Mouse (Mus musculus) midbrain, postnatal 0 days (tissue): Measurements from ENCODE around the gene Hps4. TPM values are rescaled to one million over a fixed set of nuclear protein-coding genes. Genes with fewer than 3 reads are reported as not detected.
A peak's percentile ranks its signal among the peaks of the same experiment; 100 is the strongest.

Source experiments
- ATAC-seq: fragments of 200-750 bp; cut with Nextera tagmentation; 2 replicates; pipeline ENCODE4 v1.8.0; 2017; ENCODE audit warnings: moderate number of reproducible peaks, mild to moderate bottlenecking, moderate TSS enrichment, moderate library complexity; ENCODE audit not compliant: low FRiP score
- DNase-seq: peaks from one replicate; pipeline ENCODE4 v3.0.0-alpha.2; 2015; ENCODE audit warnings: low spot score
- H3K27ac ChIP-seq: fragments of 300-500 bp; sonication (generic); 2 replicates; pipeline ENCODE4 v1.5.1; 2014; ENCODE audit warnings: low read depth, mild to moderate bottlenecking, low read length, mixed read lengths
- H3K27me3 ChIP-seq: fragments of 300-500 bp; sonication (generic); 2 replicates; pipeline ENCODE4 v1.6.1; 2014; ENCODE audit warnings: low read length, control low read depth, mixed read lengths; ENCODE audit not compliant: insufficient read depth
- H3K36me3 ChIP-seq: fragments of 300-500 bp; sonication (generic); 2 replicates; pipeline ENCODE4 v1.6.1; 2014; ENCODE audit warnings: low read length, control low read depth, mixed read lengths; ENCODE audit not compliant: insufficient read depth
- H3K4me1 ChIP-seq: fragments of 300-500 bp; sonication (generic); 2 replicates; pipeline ENCODE4 v1.6.1; 2014; ENCODE audit warnings: mild to moderate bottlenecking, control low read depth, antibody characterized with exemption, low read length, mixed read lengths; ENCODE audit not compliant: insufficient read depth
- H3K4me2 ChIP-seq: fragments of 300-500 bp; sonication (generic); 2 replicates; pipeline ENCODE4 v1.6.1; 2014; ENCODE audit warnings: low read depth, mild to moderate bottlenecking, low read length, mixed read lengths; ENCODE audit not compliant: poor library complexity, severe bottlenecking
- H3K4me3 ChIP-seq: fragments of 300-500 bp; sonication (generic); 2 replicates; pipeline ENCODE4 v1.5.1; 2014; ENCODE audit warnings: low read depth, mild to moderate bottlenecking, low read length, moderate library complexity
- H3K9ac ChIP-seq: fragments of 300-500 bp; sonication (generic); replicated peaks from 2 replicates; pipeline ENCODE4 v1.6.1; 2014; ENCODE audit warnings: mild to moderate bottlenecking, low read length, moderate library complexity, mixed read lengths; ENCODE audit not compliant: poor library complexity, severe bottlenecking
- H3K9me3 ChIP-seq: fragments of 300-500 bp; sonication (generic); 2 replicates; pipeline ENCODE4 v1.6.1; 2016; ENCODE audit warnings: low read length, control low read depth
- CTCF ChIP-seq: IDR thresholded peaks from 2 replicates; pipeline ENCODE4 v1.5.1; 2016; ENCODE audit warnings: antibody characterized with exemption, mild to moderate bottlenecking
- WGBS: fragments of 180-500 bp; shearing (Covaris S2); extraction: QIAGEN DNeasy Blood & Tissue Kit; methylation state at CpG from one replicate; pipeline ENCODE4 v1.1.7; 2014; 5-methylcytosine and 5-hydroxymethylcytosine counted together
- polyA plus RNA-seq: library from polyadenylated mRNA; unstranded; fragments of >200 nt; fragmentation: Nextera tagmentation; extraction: Ambion mirVana; gene quantifications from 2 replicates; pipeline ENCODE4 v1.2.1, GENCODE M21; 2015
- total RNA-seq: library from RNA; depleted of rRNA; stranded (reverse); fragments of >200 nt; gene quantifications from 2 replicates; pipeline ENCODE4 v1.2.3, GENCODE M21; 2014

Hps4 gene
- total and polyA plus RNA-seq, 2 experiments from 2014 or later, result 34.9 to 36.1 TPM

GRCm38 (mm10) chr5:112382042-112382441 is 39.2 kb downstream of the Hps4 start:
- Histone ChIP-seq H3K4me3 (no peak overlapping the region), H3K4me2 (no peak overlapping the region), H3K27ac (peak overlapping the region; percentile 68), H3K36me3 (peaks cover 45% of the 10 kb centered on the region), H3K9me3 (no peaks in the 10 kb centered on the region), H3K9ac (no peak overlapping the region), H3K27me3 (no peaks in the 10 kb centered on the region), H3K4me1 (no peaks in the 10 kb centered on the region; the same call in 1 of the 2 replicates)
- no peak for ATAC-seq
- DNase-seq, result peak; percentile 29
- 52% methylated on average over 9 of the region's 9 CpGs for whole genome bisulfite sequencing
- TF ChIP-seq CTCF, result peak; percentile 34; the same call in 1 of the 2 replicates

- H3K4me1 ChIP-seq, result no peaks in the 10 kb centered on the region; the same call in 1 of the 2 replicates
- peak; percentile 70 for DNase-seq
- H3K4me2 ChIP-seq, result no peak overlapping the region
- ATAC-seq, result peak; percentile 35
- H3K27ac ChIP-seq, result peak overlapping the region; percentile 68
- no peaks in the 10 kb centered on the region for H3K27me3 ChIP-seq
- no peak overlapping the region; the same call in 1 of the 2 replicates for H3K9ac ChIP-seq
- TF ChIP-seq CTCF, result no peak
- no peaks in the 10 kb centered on the region for H3K9me3 ChIP-seq
- 49% methylated on average over 17 of the region's 17 CpGs for WGBS
- H3K4me3 ChIP-seq, result no peak overlapping the region
- H3K36me3 ChIP-seq, result peaks cover 42% of the 10 kb centered on the region
Observed at GRCm38 (mm10) chr5:112382641-112383330, 39.9 kb downstream of the Hps4 start.

- Histone ChIP-seq H3K9ac (no peak overlapping the region), H3K4me3 (no peak overlapping the region), H3K4me1 (peaks cover 5% of the 10 kb centered on the region; the same call in 1 of the 2 replicates), H3K9me3 (no peaks in the 10 kb centered on the region), H3K27me3 (no peaks in the 10 kb centered on the region), H3K27ac (no peak overlapping the region), H3K36me3 (peaks cover 29% of the 10 kb centered on the region), H3K4me2 (no peak overlapping the region)
- DNase-seq (no peak), ATAC-seq (no peak)
- WGBS, result 93% methylated on average over 13 of the region's 13 CpGs
- TF ChIP-seq CTCF, result no peak
Observed at GRCm38 (mm10) chr5:112384805-112385472, 42.1 kb downstream of the Hps4 start.

- Histone ChIP-seq H3K9me3 (no peaks in the 10 kb centered on the region), H3K9ac (no peak overlapping the region), H3K4me2 (no peak overlapping the region), H3K27ac (no peak overlapping the region), H3K4me1 (peaks cover 5% of the 10 kb centered on the region; the same call in 1 of the 2 replicates), H3K4me3 (no peak overlapping the region), H3K27me3 (no peaks in the 10 kb centered on the region), H3K36me3 (peaks cover 28% of the 10 kb centered on the region)
- TF ChIP-seq CTCF, result no peak
- WGBS, result 92% methylated on average over 2 of the region's 2 CpGs
- no peak for DNase-seq
- no peak for ATAC-seq
Observed at GRCm38 (mm10) chr5:112385973-112386372, 43.1 kb downstream of the Hps4 start.

GRCm38 (mm10) chr5:112389352-112389751 is 46.5 kb downstream of the Hps4 start:
- Histone ChIP-seq H3K27ac (0 out of 2 replicates have a peak overlapping the region, but pooled peaks have one; percentile 26), H3K4me3 (no peak overlapping the region), H3K4me1 (peaks cover 15% of the 10 kb centered on the region), H3K9me3 (no peaks in the 10 kb centered on the region), H3K4me2 (peak overlapping the region; percentile 26), H3K27me3 (no peaks in the 10 kb centered on the region), H3K36me3 (peaks cover 35% of the 10 kb centered on the region), H3K9ac (no peak overlapping the region; the same call in 1 of the 2 replicates)
- WGBS, result 65% methylated on average over 9 of the region's 9 CpGs
- no peak for ATAC-seq
- no peak for TF ChIP-seq CTCF
- no peak for DNase-seq

- Histone ChIP-seq H3K27ac (no peak overlapping the region), H3K36me3 (peaks cover 18% of the 10 kb centered on the region), H3K27me3 (no peaks in the 10 kb centered on the region), H3K9me3 (no peaks in the 10 kb centered on the region), H3K9ac (no peak overlapping the region), H3K4me2 (peak overlapping the region; percentile 15; the same call in 1 of the 2 replicates), H3K4me1 (peaks cover 15% of the 10 kb centered on the region), H3K4me3 (no peak overlapping the region)
- 63% methylated on average over 16 of the region's 16 CpGs for WGBS
- ATAC-seq, result no peak
- no peak for DNase-seq
- TF ChIP-seq CTCF, result no peak
Observed at GRCm38 (mm10) chr5:112391002-112391401, 48.1 kb downstream of the Hps4 start.
